Mouse (Mus musculus) ES-Bruce4 (cell line): ENCODE results near the gene Spdya.

Source experiments
- CTCF ChIP-seq: IDR thresholded peaks from one replicate; pipeline ENCODE4 v1.8.1; 2011; ENCODE audit warnings: low read depth, low read length
- POLR2A ChIP-seq: IDR thresholded peaks from one replicate; pipeline ENCODE4 v1.8.1; 2011; ENCODE audit warnings: low read length; ENCODE audit not compliant: insufficient read depth

DNA sequence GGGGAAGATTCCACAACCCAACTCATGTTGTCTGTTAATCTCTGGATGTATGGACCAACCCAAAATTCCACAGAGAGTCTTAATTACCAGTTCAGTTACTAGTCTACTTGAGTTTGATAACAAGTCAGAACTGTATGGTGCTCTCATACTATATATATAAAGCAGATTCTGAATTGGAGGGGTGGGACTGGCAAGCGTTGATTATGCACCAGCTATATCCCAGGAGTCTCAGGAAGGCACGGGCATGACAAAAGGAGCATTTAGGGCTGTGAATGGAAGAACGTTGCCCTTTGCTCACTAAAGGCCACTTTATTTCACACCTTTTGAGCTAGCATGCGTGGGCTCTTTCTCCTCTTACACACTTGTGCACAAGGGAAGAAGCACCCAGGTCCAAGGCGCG, 511 bp upstream of the Spdya start:
- no peak for TF ChIP-seq CTCF
- no peak for TF ChIP-seq POLR2A
